Mouse (Mus musculus) intestine, embryonic 15.5 days (tissue): ENCODE results near the gene Gse1. TPM values are rescaled to one million over a fixed set of nuclear protein-coding genes. Genes with fewer than 3 reads are reported as not detected.
A peak's percentile ranks its signal among the peaks of the same experiment; 100 is the strongest.

Experiments used
- ATAC-seq: fragments of 200-750 bp; cut with Nextera tagmentation; 2 replicates; pipeline ENCODE4 v1.8.0; 2017; ENCODE audit warnings: moderate TSS enrichment, moderate library complexity
- H3K27ac ChIP-seq: fragments of 300-500 bp; sonication (generic); 2 replicates; pipeline ENCODE4 v1.5.1; 2015; ENCODE audit warnings: mild to moderate bottlenecking, inconsistent platforms
- H3K27me3 ChIP-seq: fragments of 300-500 bp; sonication (generic); replicated peaks from 2 replicates; pipeline ENCODE4 v1.6.1; 2015; ENCODE audit warnings: inconsistent platforms
- H3K36me3 ChIP-seq: fragments of 300-500 bp; sonication (generic); 2 replicates; pipeline ENCODE4 v1.6.1; 2015; ENCODE audit warnings: inconsistent platforms
- H3K4me1 ChIP-seq: fragments of 300-500 bp; sonication (generic); replicated peaks from 2 replicates; pipeline ENCODE4 v1.6.1; 2015; ENCODE audit warnings: inconsistent platforms
- H3K4me2 ChIP-seq: fragments of 300-500 bp; sonication (generic); replicated peaks from 2 replicates; pipeline ENCODE4 v1.6.1; 2015; ENCODE audit warnings: mild to moderate bottlenecking, inconsistent platforms
- H3K4me3 ChIP-seq: fragments of 300-500 bp; sonication (generic); replicated peaks from 2 replicates; pipeline ENCODE4 v1.5.1; 2015; ENCODE audit warnings: inconsistent platforms
- H3K9ac ChIP-seq: fragments of 300-500 bp; sonication (generic); 2 replicates; pipeline ENCODE4 v1.6.1; 2015; ENCODE audit warnings: inconsistent platforms
- H3K9me3 ChIP-seq: fragments of 300-500 bp; sonication (generic); 2 replicates; pipeline ENCODE4 v1.6.1; 2016; ENCODE audit warnings: inconsistent platforms
- WGBS: fragments of 180-500 bp; shearing (Covaris S2); methylation state at CpG from one replicate; pipeline ENCODE4 v1.1.7; 2015; 5-methylcytosine and 5-hydroxymethylcytosine counted together
- polyA plus RNA-seq: library from polyadenylated mRNA; unstranded; fragments of >200 nt; fragmentation: Nextera tagmentation; extraction: Ambion mirVana; gene quantifications from 2 replicates; pipeline ENCODE4 v1.2.1, GENCODE M21; 2015

The Gse1 gene
- polyA plus RNA-seq, 1 experiment from 2014 or later: 7.9 TPM

DNA sequence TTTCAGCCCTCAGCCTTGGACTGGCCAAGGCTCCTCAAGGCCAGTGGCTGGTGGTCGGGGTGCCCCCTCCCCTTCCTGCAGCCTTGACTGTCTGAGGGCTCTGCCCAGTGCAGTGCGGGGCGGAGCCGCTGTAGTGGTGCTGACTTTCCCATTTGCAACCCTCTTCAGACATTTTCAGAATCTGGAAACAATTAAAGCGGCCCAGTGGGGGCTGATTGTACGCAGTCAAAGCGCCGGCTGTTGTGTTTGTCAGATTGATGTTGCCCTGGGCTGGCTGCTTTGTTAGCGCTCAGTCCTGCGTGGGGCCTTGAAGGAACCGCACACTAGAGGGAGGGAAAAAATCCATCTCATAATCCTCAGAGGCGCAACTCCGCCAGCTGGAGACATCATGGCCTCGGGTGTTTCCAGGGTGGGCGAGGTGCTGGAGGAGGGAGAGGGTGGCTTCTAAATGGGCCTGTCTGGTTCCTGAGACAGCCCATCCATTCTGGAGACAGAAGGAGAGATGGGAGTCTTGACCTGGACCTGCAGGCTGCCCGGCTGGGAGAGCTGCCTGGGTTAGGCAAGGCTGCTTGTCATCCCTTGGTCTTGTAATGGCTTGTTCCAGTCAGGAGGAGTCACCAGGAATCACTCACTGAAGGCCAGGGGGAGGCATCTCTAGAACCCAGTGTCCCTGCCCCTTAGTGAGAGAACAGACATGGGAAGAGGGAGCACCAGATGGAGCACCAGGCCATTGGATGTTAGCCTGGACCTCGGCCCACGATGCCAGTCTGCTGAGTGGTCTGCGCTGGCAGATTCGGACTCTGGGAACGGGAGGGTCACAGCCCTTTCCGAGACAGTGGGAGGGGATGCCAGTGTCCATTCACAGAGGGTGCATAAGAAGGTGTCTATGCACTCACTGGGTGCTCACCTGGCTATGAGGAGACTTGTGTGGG lies 70.6 kb downstream of the Gse1 start:
- no peak overlapping the region for H3K4me3 ChIP-seq
- H3K4me2 ChIP-seq: no peak overlapping the region
- H3K27me3 ChIP-seq: no peaks in the 10 kb centered on the region
- no peaks in the 10 kb centered on the region for H3K9me3 ChIP-seq
- H3K36me3 ChIP-seq: no peaks in the 10 kb centered on the region
- H3K4me1 ChIP-seq: peaks cover 47% of the 10 kb centered on the region
- peak overlapping the region; percentile 67 for H3K27ac ChIP-seq
- no peak for ATAC-seq
- WGBS: 54% methylated on average over 22 of the region's 22 CpGs
- no peak overlapping the region for H3K9ac ChIP-seq

DNA sequence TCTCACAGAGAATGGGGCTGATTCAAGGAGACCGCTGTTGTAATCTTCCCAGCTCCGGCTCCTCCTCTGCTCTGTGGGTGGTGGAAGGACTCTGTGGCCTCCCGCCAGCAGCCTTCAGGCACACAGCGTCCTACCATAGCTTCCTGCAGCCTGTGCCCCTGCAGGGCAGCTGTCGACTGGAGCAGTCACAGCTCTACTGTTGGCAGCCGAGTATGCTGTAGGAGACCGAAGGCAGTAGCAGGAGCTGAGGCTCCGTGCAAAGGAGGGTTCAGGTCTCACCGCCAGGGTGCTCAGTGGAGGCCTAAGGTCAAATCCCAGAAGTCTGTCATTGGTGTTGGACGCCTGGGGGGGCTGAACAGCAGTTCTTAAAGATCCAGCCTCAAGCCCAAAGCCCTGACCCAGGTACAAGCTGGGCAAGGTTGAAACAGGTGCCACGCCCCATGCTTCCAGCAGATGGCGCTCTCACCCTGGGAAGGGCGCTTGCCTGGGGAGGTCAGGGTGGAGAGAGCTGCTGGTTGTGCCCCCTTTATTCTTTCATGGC lies 72.4 kb downstream of the Gse1 start:
- peaks cover 38% of the 10 kb centered on the region for H3K4me1 ChIP-seq
- no peak overlapping the region for H3K4me3 ChIP-seq
- ATAC-seq: peak; percentile 74
- 11% methylated on average over 13 of the region's 13 CpGs for WGBS
- H3K4me2 ChIP-seq: peak overlapping the region; percentile 31
- H3K27ac ChIP-seq: peak overlapping the region; percentile 36
- H3K9me3 ChIP-seq: no peaks in the 10 kb centered on the region
- H3K9ac ChIP-seq: no peak overlapping the region
- H3K36me3 ChIP-seq: no peaks in the 10 kb centered on the region
- H3K27me3 ChIP-seq: no peaks in the 10 kb centered on the region

DNA sequence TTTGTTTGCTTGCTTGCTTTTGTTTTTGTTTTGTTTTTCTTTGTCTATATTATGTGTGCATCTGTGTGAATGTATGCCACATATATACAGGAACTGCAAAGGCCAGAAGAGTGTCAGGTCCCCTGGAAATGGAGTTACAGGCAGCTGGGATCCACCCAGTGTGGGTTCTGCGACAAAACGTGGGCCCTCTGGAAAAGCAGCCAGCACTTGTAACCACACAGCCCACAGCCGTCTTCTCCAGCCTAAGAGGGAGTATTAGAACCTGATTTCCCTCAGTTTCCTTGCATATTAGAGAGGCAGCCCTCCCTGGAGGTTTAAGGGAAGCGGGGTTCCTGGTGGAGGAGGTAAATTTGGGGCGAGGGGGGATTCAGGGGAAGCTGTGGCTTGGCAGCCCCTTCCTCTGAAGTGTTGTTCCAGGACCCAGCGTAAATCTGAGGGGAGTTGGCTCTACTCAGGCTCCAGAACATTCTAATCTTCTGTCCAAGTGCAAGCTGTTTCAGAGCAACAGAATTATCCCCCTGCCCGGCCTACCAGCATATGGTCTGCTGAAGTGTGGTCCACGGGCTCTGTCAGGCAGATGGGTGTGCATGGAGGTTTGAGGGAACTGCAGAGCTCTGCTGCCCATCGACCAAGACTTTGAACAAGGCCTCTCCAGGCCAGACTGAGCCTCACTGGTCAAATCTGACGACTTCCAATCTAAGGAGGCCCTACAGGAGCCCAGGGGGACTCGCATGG lies 74.9 kb downstream of the Gse1 start:
- Histone ChIP-seq H3K36me3 (no peaks in the 10 kb centered on the region), H3K4me3 (no peak overlapping the region), H3K27ac (no peak overlapping the region), H3K4me1 (peaks cover 33% of the 10 kb centered on the region), H3K4me2 (no peak overlapping the region), H3K9me3 (no peaks in the 10 kb centered on the region), H3K9ac (no peak overlapping the region), H3K27me3 (no peaks in the 10 kb centered on the region)
- no peak for ATAC-seq
- WGBS: 73% methylated on average over 11 of the region's 11 CpGs

DNA sequence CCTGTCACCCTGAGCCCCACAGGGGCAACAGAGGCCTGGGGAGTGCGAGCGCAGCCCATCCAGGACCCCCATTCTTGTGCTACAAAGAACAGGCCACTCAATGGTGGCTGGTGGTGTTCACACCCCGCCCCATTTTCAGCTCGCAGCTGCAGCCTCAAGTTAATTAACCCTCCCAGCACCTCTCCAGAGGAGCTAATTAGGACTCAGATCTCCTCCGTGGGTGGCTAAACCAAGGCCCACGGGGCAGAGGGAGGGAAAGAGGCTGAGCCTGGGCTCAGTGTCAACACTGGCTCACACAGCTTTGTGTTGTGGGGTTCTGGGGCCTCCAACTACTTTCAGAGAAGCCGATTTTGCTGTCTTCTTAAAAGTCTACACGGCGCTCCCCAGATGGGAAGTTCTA lies 75.8 kb downstream of the Gse1 start:
- H3K4me2 ChIP-seq: no peak overlapping the region
- H3K9ac ChIP-seq: no peak overlapping the region

DNA sequence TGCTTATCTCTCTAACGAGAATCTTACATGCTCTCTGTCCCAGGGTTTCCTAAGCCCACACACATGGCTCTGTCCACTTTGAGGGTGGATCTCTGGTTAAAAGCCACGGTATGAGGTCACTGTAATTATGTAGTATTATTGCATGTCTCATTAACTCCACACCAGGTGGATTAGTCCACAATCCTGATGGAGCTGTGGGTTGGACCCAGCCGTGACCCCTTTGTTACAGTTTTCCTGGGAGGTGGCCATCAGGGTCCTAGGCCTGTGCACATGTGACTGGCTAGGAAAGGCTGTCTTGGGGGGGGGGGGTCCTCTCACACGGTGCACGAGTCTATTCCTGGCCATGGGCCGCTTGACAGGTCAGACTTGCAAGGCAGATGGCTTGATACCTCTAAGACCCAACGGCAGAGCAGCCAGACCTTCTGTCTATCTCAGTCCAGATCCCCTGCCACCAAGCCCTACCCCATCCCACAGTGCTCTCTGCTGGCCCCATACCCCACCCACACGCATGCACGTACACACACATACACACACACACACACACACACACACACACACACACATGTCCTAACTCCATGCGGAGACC lies 77.6 kb downstream of the Gse1 start:
- no peaks in the 10 kb centered on the region for H3K9me3 ChIP-seq
- no peak for ATAC-seq
- H3K9ac ChIP-seq: no peak overlapping the region
- H3K27ac ChIP-seq: no peak overlapping the region
- WGBS: 87% methylated on average over 10 of the region's 10 CpGs
- H3K36me3 ChIP-seq: no peaks in the 10 kb centered on the region
- no peak overlapping the region for H3K4me3 ChIP-seq
- no peaks in the 10 kb centered on the region for H3K27me3 ChIP-seq
- no peak overlapping the region for H3K4me2 ChIP-seq
- H3K4me1 ChIP-seq: peaks cover 41% of the 10 kb centered on the region

More for the DNA sequence above, 75.8 kb downstream of the Gse1 start:
- H3K9me3 ChIP-seq: no peaks in the 10 kb centered on the region
- H3K4me1 ChIP-seq: peaks cover 33% of the 10 kb centered on the region
- no peak for ATAC-seq
- H3K4me3 ChIP-seq: no peak overlapping the region
- no peaks in the 10 kb centered on the region for H3K36me3 ChIP-seq
- no peaks in the 10 kb centered on the region for H3K27me3 ChIP-seq
- 55% methylated on average over 9 of the region's 9 CpGs for WGBS
- H3K27ac ChIP-seq: no peak overlapping the region

DNA sequence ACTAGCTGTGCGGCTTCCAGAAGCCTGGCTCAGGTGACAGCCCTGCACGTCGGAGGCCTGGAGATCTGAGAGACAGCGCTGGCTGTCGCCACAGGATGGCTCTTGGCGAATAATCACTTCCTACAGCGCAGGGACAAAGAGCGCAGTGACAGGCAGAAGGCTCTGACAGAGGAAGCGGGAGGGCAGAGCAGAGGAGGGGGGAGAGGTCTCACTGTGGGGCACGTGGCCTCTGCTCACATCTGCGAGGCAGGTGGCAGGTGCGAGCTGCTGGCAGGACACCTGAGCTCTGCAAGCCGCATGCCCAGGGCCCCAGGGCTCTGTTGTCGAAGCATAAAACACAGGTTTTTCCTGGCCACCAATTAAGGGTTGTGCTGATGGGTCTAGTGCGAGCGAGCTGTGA lies 78.8 kb downstream of the Gse1 start:
- H3K27me3 ChIP-seq: no peaks in the 10 kb centered on the region

DNA sequence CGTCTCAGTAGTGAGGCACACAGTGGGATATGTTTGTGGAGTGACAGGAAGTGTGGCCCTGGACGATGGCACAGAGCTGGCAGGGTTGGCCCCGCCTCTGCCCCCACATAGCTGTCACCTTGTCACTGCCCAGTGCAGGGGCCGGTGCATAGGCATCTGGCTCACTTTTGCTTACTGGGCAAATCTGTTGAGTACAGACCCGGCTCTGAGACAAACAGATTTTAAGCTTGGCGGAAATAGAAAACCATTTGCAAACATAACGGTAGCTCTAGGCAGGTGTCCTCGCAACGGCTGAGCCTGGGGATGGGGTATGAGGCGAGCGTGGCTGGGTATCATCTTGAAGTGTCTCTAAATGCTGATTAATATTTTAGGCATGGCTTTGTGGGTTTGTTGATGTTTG lies 79.3 kb downstream of the Gse1 start:
- no peak overlapping the region for H3K9ac ChIP-seq
- H3K36me3 ChIP-seq: no peaks in the 10 kb centered on the region
- no peaks in the 10 kb centered on the region for H3K27me3 ChIP-seq
- H3K4me2 ChIP-seq: no peak overlapping the region
- no peak overlapping the region for H3K27ac ChIP-seq
- H3K4me3 ChIP-seq: no peak overlapping the region
- H3K4me1 ChIP-seq: peaks cover 39% of the 10 kb centered on the region
- peak; percentile 1; the same call in 1 of the 2 replicates for ATAC-seq
- WGBS: 61% methylated on average over 11 of the region's 11 CpGs
- H3K9me3 ChIP-seq: no peaks in the 10 kb centered on the region

More for the DNA sequence above, 78.8 kb downstream of the Gse1 start:
- H3K9me3 ChIP-seq: no peaks in the 10 kb centered on the region
- H3K4me3 ChIP-seq: no peak overlapping the region
- H3K4me2 ChIP-seq: no peak overlapping the region
- H3K9ac ChIP-seq: no peak overlapping the region
- no peaks in the 10 kb centered on the region for H3K36me3 ChIP-seq
- peak; percentile 44 for ATAC-seq
- 32% methylated on average over 16 of the region's 16 CpGs for WGBS
- peaks cover 39% of the 10 kb centered on the region for H3K4me1 ChIP-seq
- no peak overlapping the region for H3K27ac ChIP-seq

DNA sequence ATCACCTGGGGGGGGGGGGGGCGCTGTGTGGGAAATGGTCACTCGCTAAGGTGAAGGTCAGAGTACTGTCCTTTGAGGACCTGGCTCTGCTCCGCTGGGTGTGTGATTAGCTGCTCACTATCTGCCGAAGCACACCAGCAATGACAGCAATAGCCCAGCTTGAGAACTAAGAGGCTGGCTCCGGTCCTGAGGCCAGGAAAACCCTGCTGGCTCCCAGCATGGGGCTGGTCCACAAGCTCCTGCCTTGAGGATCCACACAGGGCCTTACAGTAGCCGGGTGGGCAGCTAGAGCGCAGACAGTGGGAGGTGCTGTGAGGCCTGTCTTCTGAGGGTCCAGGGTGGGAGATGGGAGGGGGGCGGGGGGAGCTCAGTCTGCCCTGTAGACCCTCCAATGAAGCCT lies 79.9 kb downstream of the Gse1 start:
- no peaks in the 10 kb centered on the region for H3K36me3 ChIP-seq
- H3K27ac ChIP-seq: 0 out of 2 replicates have a peak overlapping the region, but pooled peaks have one; percentile 13
- H3K27me3 ChIP-seq: no peaks in the 10 kb centered on the region
- 70% methylated on average over 8 of the region's 8 CpGs for WGBS
- H3K4me3 ChIP-seq: no peak overlapping the region
- H3K9me3 ChIP-seq: no peaks in the 10 kb centered on the region
- no peak overlapping the region for H3K4me2 ChIP-seq
- H3K9ac ChIP-seq: no peak overlapping the region
- ATAC-seq: no peak
- peaks cover 39% of the 10 kb centered on the region for H3K4me1 ChIP-seq

DNA sequence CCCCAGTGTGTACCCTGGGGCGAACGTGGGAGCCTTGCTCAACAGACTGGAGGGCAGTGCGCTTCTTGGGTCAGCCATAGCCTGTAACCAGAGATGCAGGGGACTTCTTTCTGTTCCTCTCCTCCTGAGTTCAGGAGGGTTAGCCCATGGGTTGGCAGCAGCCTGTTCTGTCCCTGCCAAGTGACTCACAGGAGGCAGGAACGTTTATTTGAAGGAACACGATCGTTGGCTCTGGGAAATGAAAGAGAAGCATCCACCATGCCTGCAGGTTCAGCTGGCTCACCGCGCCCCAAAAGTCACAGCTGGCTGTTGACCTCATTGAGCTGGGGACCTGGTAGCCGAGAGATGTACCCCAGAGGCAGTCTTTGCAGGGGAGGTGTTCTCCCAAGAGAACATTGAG lies 80.3 kb downstream of the Gse1 start:
- ATAC-seq: no peak
- Histone ChIP-seq H3K36me3 (no peaks in the 10 kb centered on the region), H3K27me3 (no peaks in the 10 kb centered on the region), H3K9ac (no peak overlapping the region), H3K4me3 (no peak overlapping the region), H3K9me3 (no peaks in the 10 kb centered on the region), H3K27ac (0 out of 2 replicates have a peak overlapping the region, but pooled peaks have one; percentile 13), H3K4me1 (peaks cover 39% of the 10 kb centered on the region), H3K4me2 (no peak overlapping the region)
- WGBS: 63% methylated on average over 9 of the region's 9 CpGs

DNA sequence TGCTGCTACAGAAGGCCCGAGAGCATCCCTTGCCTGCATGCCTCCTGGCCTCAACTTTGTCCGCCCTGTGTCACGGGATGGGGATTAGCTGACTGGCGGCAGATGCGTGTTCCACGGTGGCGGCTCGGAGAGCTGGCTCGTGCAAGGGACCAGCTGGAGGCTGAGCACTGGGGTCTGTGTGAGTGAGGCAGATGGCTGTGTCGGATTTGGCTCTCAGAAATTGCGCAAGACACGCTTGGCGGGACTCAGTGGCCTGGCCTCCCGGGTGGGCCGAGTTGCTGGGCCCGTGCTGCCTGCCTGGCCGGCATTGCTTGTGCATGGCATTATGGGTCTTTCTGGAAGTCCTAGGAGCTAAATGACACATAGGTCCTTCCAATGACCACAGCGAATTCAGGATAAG lies 81.1 kb downstream of the Gse1 start:
- Histone ChIP-seq H3K27me3 (no peaks in the 10 kb centered on the region), H3K9ac (no peak overlapping the region), H3K4me2 (no peak overlapping the region), H3K36me3 (no peaks in the 10 kb centered on the region), H3K27ac (no peak overlapping the region), H3K4me3 (no peak overlapping the region), H3K4me1 (peaks cover 36% of the 10 kb centered on the region), H3K9me3 (no peaks in the 10 kb centered on the region)
- 0 out of 2 replicates have a peak, but pooled peaks have one; percentile 39 for ATAC-seq
- WGBS: 63% methylated on average over 18 of the region's 18 CpGs

DNA sequence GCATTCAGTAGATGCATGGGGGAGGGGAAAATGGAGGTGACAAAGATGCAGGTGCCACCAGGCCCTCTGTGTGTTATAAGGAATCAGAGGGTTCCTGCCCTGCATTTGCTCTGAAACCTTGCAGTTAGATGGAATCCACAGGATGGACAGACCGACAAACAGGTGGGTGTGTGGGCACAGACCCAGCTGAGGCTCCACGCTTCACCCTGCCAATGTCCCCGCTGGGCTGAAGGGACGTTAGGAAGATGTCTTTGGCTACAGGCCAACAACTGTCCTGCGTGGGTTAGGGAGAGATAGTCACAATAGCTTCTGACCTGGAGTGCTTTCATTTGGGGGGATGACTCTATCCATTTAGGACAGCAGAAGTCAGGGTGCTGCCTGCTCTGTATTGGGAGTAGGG lies 81.8 kb downstream of the Gse1 start:
- no peak overlapping the region for H3K4me3 ChIP-seq
- ATAC-seq: no peak
- no peaks in the 10 kb centered on the region for H3K9me3 ChIP-seq
- H3K9ac ChIP-seq: no peak overlapping the region
- H3K36me3 ChIP-seq: no peaks in the 10 kb centered on the region
- no peak overlapping the region for H3K4me2 ChIP-seq
- no peak overlapping the region for H3K27ac ChIP-seq
- H3K27me3 ChIP-seq: no peaks in the 10 kb centered on the region
- 70% methylated on average over 5 of the region's 5 CpGs for WGBS
- H3K4me1 ChIP-seq: peaks cover 36% of the 10 kb centered on the region

DNA sequence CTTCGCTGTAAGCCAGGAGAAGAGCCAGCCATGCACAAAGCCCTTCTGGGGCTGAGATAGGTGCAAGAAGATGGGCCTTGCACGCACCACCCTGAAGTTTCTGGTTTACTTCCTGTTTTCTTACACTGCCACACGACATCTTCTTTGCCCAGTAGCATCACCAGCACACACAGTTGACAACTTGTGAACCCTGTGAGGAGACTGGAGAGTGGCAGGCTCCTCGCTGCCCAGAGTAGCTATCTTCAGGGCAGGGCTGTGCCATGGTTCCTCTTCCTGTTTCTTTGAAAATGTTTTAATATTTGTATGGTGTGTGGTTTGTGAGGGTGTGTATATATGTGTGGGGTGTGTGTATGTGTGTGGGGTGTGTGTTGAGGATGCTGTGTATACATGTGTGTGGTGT lies 84.2 kb downstream of the Gse1 start:
- WGBS: 84% methylated on average over 4 of the region's 4 CpGs
- Histone ChIP-seq H3K27me3 (no peaks in the 10 kb centered on the region), H3K4me3 (no peak overlapping the region), H3K4me1 (peaks cover 28% of the 10 kb centered on the region), H3K9me3 (no peaks in the 10 kb centered on the region), H3K36me3 (no peaks in the 10 kb centered on the region), H3K27ac (no peak overlapping the region), H3K4me2 (no peak overlapping the region), H3K9ac (no peak overlapping the region)
- no peak for ATAC-seq
